Mouse (Mus musculus): ENCODE results near the gene Cmtm6.

Gene Cmtm6

DNA sequence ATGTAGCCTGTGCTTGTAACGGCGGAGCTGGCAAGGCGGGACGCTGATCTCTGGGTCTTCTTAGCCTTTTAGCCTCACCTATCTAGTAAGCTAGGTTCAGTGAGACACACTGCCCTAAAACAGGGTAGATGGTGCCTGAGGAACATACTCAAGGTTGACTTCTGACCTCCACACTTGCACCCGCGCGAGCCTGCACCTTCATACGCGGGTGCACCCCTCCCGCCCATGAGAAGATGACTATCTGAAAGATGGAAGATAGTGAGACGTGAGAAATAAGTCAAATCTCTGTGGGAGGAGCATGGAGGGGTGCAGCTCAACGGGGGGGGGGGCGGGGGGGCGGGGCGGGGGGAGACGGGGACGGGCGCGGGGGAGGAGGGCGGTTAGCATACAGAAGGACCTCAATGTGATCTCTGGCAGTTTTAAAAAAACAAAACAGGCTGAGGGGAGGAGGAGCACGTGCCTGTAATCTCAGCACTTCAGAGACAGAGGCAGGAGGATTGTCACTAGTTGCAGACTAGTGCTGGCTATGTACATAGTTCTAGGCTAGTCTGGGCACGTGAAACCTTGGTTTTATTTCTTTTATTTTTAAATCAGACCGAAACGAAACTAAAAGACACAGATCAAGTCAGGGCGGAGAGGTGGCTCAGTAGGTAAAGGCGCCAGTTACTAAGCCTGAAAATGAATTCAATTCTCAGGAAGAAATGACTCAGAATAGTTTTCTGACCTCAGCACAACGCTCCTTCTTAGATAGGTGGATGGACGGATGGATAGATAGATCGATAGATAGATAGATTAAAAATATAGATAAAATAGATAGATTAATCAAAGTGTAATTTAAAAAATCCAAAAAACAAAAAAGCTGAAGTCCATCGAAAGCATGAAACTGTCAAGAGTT lies 758 bp upstream of the Cmtm6 start:
- no peak for DNase-seq (ENCODE audit: low spot score in 2 of 2)

DNA sequence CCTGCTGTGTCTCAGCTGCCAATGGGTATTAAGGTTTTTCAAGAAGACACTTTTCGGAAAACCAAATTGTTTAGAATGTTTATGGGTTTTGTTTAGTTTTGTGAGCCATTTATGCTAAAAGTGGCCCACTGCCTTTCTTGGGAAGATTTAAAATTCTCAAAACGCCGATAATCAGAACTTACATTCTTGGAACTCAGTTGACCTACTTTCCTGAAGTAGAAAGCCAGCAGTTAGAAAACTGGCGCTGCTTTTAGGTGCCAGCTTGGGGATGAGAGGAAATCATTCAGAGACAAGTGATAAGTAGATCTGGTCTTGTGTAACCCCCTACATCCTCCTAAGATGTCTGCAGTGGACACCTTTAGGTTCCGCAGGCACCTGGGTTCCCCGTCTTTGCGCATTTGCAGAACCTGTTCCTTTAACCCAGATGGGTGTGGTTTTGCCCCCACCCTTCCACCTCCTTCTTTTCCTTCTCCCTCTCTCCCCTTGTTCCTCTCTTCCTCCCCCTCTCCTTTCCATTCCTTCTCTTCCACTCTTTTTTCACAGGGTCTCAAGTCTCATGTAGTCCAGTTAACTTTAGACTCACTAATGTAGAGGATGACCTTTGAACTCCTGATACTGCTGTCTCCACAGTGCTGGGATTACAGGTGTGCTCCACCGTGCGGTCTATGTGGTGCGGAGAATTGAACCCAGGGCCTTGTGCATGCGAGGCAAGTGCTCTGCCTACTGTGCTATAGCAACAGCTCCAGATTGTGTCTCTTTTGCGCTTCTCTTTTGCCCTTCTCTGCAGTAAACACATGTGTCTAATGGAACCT lies 1.2 kb downstream of the Cmtm6 start:
- no peak for DNase-seq (ENCODE audit: low spot score in 2 of 2)

- DNase-seq (ENCODE audit: low spot score in 2 of 2), result no peak
Measured at GRCm38 (mm10) chr9:114733238-114733637, 2.3 kb downstream of the Cmtm6 start.

DNA sequence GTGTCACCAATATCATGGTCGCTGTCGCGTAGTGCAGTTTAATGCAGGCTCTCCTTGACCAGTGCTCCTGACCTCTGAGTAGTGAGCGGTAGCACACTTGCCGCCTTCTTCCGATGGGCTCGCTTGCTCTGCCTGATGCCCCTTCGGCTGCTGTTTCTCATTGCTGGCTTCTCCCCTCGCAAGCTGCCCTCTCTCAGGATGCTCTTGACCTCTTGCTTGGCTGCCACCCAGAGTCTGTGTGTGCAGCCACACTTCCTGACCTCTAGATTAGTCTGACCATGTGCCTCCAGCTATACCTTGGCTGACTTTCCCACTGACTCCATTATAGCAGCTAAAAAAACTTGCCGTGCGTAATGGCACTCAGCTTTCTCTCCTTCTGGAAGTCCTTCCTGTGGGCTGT lies 5.5 kb downstream of the Cmtm6 start:
- no peak for DNase-seq (ENCODE audit: low spot score in 2 of 2)

DNA sequence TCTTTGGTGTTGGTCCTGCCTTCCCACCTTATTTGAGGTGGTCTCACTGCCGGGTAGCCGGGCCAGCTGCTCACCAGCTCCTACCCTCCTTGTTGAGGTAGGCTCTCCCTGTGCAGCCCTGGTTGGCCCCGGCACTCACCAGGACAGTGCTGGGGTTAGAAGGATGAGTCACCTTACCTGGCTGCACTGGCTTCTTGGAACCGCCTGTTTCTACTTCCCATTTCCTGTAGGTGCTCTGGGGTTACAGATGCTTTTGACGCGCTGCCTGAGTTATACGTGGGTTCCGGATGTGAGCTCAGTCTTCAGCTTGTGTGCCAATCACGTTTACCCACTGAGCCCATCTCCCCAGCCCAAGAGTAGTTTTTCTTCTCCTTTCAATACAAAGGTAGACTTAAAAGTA lies 9.4 kb downstream of the Cmtm6 start:
- no peak for DNase-seq (ENCODE audit: low spot score in 2 of 2)

DNA sequence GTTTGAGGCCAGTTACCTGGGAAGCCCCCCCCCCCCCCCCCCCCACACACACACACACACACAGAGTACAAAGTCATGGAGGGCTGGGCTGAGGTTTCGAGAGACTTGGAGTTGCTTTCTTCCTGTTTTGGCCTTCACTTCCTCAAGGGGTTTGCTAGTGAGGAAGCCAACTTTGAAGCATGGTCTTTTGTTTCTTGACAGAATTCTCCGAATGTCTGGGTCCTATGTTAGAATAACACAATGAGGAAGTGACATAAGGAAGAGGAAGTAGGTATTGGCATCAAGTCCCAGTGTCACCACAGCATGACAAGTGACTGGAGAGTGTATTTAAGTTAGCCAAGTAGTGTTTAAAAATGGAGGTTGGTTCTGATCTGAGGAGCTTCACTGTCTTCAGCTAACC lies 11.8 kb downstream of the Cmtm6 start:
- DNase-seq (ENCODE audit: low spot score in 2 of 2), result no peak

- no peak for DNase-seq (ENCODE audit: low spot score in 2 of 2)
Measured at GRCm38 (mm10) chr9:114745163-114745562, 14.2 kb downstream of the Cmtm6 start.

DNA sequence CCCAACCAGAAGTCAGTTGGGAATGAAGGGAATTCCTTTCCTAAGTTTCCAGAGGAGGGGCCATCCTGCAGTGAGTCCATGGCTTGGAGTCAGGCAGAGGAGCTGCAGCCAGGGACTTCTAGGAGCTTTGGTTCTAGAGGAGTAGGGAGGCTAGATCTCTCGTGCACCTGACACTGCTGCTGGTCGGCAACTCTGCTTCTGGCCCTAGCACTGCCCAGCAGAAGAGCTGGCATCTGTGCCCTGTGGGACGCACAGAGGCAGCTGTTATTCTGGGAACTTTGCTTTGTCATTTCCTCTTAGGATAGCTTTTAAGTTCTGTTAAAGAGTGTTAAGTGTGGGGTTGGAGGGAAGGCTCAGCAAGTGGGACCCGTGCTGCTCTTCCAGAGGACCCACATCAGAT lies 14.7 kb downstream of the Cmtm6 start:
- DNase-seq (ENCODE audit: low spot score in 2 of 2), result no peak

- DNase-seq (ENCODE audit: low spot score in 2 of 2), result peak; percentile 42 to 50
Measured at GRCm38 (mm10) chr9:114747012-114747411, 16.1 kb downstream of the Cmtm6 start.

DNA sequence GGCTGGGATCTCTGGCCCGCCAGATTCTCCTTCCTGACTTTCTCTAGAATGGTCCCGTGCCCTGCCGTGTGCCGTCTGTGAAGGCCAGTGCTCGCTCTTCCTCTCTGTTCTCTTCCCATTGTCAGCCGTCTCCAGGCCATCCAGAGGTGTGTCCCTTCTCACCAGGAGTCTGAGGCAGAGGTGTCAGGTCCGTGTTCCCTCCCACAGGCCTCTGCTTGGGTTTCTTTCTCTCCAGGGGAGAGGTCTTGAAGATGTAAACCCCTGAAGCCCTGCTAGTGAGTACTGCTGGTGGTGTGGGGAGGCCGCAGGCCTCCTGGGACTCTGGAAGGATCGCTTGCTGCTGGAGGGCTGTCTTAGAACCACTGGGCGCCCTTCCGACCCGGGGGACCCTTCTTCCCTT lies 16.6 kb downstream of the Cmtm6 start:
- no peak for DNase-seq (ENCODE audit: low spot score in 2 of 2)

DNA sequence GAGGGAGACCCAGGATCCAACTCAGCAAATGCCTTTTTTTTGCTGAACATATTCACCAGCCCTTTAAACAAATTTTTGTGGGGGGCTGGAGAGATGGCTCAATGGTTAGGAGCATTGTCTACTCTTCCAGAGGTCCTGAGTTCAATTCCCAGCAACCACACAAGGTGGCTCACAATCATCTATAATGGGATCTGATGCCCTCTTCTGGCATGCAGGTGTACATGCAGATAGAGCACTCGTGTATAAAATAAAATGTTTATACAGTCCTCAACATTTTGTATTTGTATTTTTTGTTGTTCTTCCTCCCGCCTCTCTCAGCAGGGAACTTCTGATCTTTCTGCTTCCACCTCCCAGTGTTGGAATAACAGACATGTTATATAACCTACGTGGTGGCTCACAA lies 20.7 kb downstream of the Cmtm6 start:
- no peak for DNase-seq (ENCODE audit: low spot score in 2 of 2)

GRCm38 (mm10) chr9:114752311-114752710 lies 21.4 kb downstream of the Cmtm6 start:
- DNase-seq (ENCODE audit: low spot score in 2 of 2), result no peak

DNA sequence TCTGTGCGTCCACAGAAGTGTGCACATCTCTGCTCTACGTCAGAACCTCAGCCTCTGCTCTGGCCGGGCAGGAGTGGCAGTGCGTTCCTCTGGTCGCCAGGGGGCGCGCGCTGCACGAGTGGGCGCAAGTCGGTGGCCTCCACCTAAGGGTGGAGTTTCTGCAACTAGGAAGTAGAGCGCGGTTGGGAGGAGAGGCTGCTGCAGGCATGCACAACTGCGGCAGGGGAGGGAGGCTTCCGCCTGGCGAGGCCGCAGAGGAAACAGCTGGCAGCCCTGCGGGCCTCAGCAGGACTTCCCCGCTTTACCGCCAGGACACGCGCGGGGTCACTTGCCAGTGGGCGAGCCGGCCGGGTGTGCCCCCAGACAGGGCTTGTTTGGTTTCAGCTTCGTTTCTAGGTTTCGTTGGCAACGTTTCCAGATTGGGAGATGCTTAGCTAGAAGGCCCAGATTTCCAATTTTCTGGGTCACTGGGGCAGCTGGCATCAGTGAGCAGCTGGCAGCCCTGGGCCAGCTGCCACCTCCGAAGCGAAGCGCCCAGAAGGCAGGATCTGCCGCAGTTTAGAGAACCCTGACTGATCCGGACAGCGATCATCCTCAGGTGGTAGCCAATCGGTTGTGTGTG lies 22.1 kb downstream of the Cmtm6 start:
- DNase-seq (ENCODE audit: low spot score in 2 of 2), result peak; percentile 93

DNA sequence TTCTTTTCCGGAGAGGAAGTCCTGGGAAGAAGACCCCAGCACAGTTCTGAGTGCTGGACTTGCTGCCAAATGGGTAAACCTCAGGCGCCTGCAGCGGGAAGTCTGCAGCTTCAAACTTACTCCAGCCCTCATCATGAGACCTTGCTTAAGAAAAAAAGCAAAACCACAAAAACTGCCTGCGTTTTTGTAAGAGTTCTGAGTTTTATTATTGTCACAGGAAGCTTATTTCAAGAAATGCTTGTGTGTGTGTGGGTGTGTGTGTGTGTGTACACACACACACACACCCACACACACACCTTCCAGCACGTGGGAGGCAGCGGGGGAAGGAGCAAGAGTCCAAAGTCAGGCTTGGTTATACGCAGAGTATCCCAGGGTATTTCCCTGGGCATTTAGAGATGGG lies 27.4 kb downstream of the Cmtm6 start:
- DNase-seq (ENCODE audit: low spot score in 2 of 2), result no peak

DNA sequence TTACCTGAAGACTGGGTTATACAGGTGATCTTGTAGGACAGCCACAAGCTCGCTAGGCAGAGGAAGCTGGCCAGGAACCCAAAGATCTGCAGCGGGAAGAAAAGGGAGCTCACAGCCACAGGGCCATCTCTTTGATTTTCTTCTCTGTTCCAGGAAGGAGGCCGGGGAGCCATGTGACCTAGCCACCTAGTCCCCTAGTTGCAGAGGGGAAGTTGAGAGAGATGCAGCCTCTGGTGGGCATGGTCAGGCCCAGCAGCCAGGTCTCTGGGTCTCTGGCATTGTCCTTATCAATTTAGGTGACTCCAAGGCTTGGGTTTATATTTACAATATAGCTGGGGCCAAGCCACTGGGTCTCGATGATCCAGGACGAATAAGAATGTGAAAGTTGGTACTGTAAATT lies 27.9 kb downstream of the Cmtm6 start:
- no peak for DNase-seq (ENCODE audit: low spot score in 2 of 2)

DNA sequence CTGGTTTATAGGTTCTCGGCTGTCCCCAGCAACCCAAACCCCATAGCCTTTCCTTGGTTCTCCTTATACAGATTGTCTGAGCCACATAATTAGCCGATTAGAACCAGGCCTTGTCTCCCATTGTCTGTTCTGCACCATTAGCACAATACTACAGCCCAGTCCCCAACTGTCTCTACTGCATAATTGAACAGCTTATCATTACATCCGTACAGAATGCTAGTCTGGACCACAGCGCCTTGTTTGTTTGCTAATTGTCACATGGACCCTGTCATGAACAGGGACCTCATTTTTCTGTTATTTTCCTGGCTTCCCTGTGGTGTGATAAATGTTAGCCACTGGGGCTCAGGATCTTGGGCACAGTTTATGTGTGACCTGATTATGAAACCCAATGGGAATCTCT lies 29.0 kb downstream of the Cmtm6 start:
- DNase-seq (ENCODE audit: low spot score in 2 of 2), result no peak

DNA sequence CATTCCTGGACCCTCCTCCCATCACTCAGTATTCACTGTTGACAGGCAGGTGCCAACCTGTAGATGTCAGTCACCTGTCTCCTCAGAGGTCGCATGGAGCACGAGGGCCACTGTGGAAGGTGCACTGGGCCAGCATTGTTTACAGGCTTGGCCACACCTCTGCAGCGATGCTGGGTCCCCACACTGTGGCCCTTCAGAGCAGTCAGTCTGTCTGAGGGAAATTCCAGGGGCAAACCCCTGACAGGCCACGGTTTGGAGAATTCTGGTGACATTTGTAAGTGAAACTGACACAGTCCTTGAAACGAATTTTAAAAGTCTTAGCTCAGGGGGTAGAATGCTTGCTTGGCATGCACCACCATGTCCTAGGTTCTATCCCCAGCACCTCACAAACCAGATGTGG lies 29.4 kb downstream of the Cmtm6 start:
- no peak for DNase-seq (ENCODE audit: low spot score in 2 of 2)

- DNase-seq (ENCODE audit: low spot score in 2 of 2), result no peak
Measured at GRCm38 (mm10) chr9:114761848-114762247, 30.9 kb downstream of the Cmtm6 start.

DNA sequence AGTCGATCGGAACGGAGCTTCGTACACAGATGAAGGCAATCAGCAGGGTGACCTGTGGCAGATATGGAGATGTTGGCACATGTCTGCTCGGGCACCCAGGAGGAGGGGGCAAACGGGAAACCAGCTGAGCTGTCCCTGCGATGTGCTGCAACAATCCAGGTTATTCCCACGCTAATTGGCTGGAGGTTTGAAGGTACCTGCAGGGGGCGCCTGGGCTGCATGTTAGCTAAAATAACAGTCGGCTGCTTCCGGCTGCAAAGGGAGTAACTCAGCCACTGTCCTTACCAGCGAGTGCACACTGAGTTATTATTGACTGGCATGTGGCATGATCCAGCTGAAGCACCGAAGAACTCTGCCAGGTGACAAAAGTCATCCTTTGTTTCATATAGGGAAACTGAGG lies 32.4 kb downstream of the Cmtm6 start:
- DNase-seq (ENCODE audit: low spot score in 2 of 2), result no peak

DNA sequence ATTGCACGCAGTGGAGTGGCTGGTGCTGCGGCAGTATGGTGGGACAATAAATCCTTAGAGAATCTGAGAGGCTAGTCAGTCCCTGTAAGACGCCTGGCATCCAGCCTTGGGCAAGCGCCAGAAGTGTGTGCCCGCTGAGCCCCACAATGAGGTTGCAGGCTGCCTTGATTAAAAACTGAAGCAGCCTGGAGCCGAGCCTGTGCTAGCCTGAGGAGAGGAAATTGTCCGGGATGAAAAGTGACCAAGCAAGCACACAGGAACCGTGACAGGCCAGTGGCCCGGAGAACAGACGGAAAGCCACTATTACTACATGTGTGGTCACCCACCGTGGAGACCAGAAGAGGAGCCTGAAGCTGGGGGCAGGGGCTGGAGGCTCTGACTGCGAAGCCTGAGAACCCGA lies 36.1 kb downstream of the Cmtm6 start:
- peak in 1 of 2 experiments; percentile 45 for DNase-seq (ENCODE audit: low spot score in 2 of 2)

GRCm38 (mm10) chr9:114767507-114767906 lies 36.6 kb downstream of the Cmtm6 start:
- DNase-seq (ENCODE audit: low spot score in 2 of 2), result no peak

DNA sequence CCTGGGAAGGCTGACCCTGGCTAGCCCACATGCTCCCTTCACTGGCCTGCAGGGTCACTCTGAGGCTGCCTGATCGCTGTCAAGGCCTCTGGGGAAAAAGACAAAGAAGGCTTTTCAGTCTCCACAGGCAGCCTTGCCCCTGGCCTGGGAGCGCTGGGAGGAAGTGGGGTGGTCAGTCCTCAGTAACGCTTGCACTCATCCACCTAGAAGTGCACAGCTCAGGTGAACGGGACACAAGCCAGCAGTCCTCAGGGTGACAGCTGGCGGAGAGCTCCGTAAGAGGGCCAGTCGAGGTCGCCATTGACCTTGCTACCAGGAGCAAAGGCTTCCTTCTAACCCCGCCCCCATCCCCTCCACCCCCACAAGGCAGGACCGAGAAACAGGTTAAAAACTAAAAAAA lies 37.1 kb downstream of the Cmtm6 start:
- no peak for DNase-seq (ENCODE audit: low spot score in 2 of 2)

DNA sequence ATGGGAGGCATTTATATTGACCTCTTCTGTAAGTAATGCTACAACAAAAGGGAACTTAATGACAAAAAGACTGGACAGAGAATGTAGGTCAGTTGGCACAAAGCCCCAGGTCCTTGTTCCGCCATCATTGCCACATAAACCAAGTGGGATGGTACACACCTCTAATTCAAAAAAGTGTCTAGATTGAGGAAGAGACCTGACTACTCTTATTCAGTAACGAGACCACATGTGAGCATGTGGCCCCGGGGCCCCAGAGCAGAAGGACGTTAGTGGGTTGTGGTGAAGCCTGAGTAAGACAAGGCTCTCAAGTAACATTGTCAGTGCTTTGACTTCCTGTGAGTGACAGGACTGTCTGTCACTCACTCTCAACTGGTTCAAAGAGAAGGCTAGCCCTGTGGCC lies 39.3 kb downstream of the Cmtm6 start:
- no peak for DNase-seq (ENCODE audit: low spot score in 2 of 2)
